In the genomic region with DNA sequence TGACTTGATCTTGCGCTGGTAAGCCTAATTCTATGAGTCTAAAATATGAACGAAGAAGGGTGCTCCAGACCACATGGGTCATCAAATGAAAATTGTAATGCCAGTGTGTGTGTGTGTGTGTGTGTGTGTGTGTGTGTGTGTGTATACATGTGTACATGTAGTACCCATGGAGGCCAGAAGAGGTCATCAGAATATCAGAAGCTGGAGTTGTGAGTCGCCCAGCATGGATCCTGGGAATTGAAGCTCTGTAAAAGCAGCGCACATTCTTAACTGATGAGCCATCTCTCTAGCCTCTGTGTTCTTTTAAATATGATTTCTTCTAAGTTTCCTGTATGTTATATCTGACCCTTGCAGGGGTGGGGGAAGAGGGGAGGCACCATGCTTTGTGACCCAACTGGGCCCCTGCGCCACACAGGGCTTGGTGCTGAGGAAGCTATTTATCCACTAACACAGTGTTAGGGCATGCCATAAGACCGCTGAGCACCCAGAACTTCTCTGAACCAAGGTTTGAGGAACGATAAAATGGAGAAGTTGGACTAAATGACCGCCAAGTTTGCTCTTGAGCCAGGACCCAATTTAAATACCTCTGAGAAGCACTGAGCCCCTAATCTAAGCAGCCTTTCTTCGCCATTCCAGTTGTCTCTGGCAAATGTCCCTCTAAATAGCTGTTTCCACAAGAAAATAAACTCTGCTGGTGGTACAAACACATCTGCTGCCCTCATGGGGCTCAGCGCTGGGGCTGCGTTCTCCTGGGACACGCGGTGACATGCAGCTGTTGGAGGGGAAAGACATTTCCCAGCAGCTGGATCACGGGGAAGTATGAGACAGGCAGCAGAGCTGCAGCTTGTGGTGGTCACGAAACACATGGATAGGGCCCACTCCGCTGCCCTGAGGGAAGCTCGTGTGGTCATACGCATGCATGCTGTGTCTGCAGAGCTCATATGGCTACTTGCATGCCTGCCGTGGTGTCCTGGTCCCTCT, we compare ENCODE assay signal across 11 mouse cellular contexts. TPM values are rescaled to one million over a fixed set of nuclear protein-coding genes. Genes with fewer than 3 reads are reported as not detected.
DNase-seq lines count a peak whose midpoint lies in the region; ATAC-seq lines count a peak whose summit lies in the region.
"Had no signal": no experiment of that assay in that cellular context is flagged by ENCODE, and none has a peak within 500 bp of the region (broad histone marks: within the 10 kb centered on the region; RNA-seq: fewer than 3 reads in every experiment).

No protein-coding gene starts in this region.

- no peak overlapping the region for H3K9ac ChIP-seq in lung, embryonic 15.5 days
- H3K9ac ChIP-seq in embryonic facial prominence, embryonic 11.5 days (replicated peaks; ENCODE audit: low read length) = no peak overlapping the region
- no peak overlapping the region for H3K9ac ChIP-seq in limb, embryonic 15.5 days
- H3K9ac ChIP-seq: midbrain, embryonic 12.5 days had no signal

- H3K4me2 ChIP-seq in lung, embryonic 15.5 days = no peak overlapping the region
- no peak overlapping the region for H3K4me2 ChIP-seq in embryonic facial prominence, embryonic 11.5 days (ENCODE audit: low read depth, low read length)
- H3K4me2 ChIP-seq in limb, embryonic 15.5 days = no peak overlapping the region
- H3K4me2 ChIP-seq: midbrain, embryonic 12.5 days had no signal

- no peak overlapping the region for H3K27ac ChIP-seq in lung, embryonic 15.5 days
- H3K27ac ChIP-seq in embryonic facial prominence, embryonic 11.5 days (replicated peaks; ENCODE audit: low read depth, low read length) = no peak overlapping the region
- peak overlapping the region; percentile 47; the same call in 1 of the 2 replicates for H3K27ac ChIP-seq in limb, embryonic 15.5 days
- H3K27ac ChIP-seq: midbrain, embryonic 12.5 days had no signal

- DNase-seq in embryo, embryonic 10.5 days (ENCODE audit: low spot score) = peak; percentile 36
- no peak for DNase-seq in embryo, embryonic 9.5 days (ENCODE audit: extremely low spot score)
- no peak for DNase-seq in lung, postnatal 36 days
- DNase-seq in embryonic facial prominence, embryonic 11.5 days (ENCODE audit: low spot score) = peak; percentile 40
- DNase-seq in yolk sac, embryonic 10.5 days (ENCODE audit: low spot score) = no peak
- DNase-seq in frontal cortex, postnatal 10 days (ENCODE audit: low spot score in 2 of 2) = no peak
- DNase-seq: kidney, adult 2 months had no signal

- H3K27me3 ChIP-seq in lung, embryonic 15.5 days = no peaks in the 10 kb centered on the region
- no peaks in the 10 kb centered on the region for H3K27me3 ChIP-seq in embryonic facial prominence, embryonic 11.5 days (ENCODE audit: control insufficient read depth, insufficient read depth, low read length)
- no peaks in the 10 kb centered on the region for H3K27me3 ChIP-seq in limb, embryonic 15.5 days
- H3K27me3 ChIP-seq: midbrain, embryonic 12.5 days had no signal

- peaks cover 6% of the 10 kb centered on the region for H3K4me1 ChIP-seq in lung, embryonic 15.5 days
- no peaks in the 10 kb centered on the region for H3K4me1 ChIP-seq in embryonic facial prominence, embryonic 11.5 days (ENCODE audit: control insufficient read depth, insufficient read depth, low read length)
- H3K4me1 ChIP-seq in limb, embryonic 15.5 days = peaks cover 16% of the 10 kb centered on the region

- H3K4me3 ChIP-seq in lung, embryonic 15.5 days = no peak overlapping the region
- H3K4me3 ChIP-seq in embryonic facial prominence, embryonic 11.5 days (ENCODE audit: low read depth, low read length) = no peak overlapping the region
- H3K4me3 ChIP-seq in limb, embryonic 15.5 days = no peak overlapping the region
- H3K4me3 ChIP-seq: midbrain, embryonic 12.5 days had no signal

- peak; percentile 21; the same call in 1 of the 2 replicates for ATAC-seq in lung, embryonic 15.5 days (ENCODE audit: borderline replicate concordance, extremely low read depth, low FRiP score, low TSS enrichment)
- ATAC-seq in embryonic facial prominence, embryonic 11.5 days (replicated peaks; ENCODE audit: insufficient number of reproducible peaks, low FRiP score, low TSS enrichment, low read depth) = no peak
- 0 out of 2 replicates have a peak, but pooled peaks have one; percentile 52 for ATAC-seq in limb, embryonic 15.5 days (ENCODE audit: insufficient number of reproducible peaks, low FRiP score, low TSS enrichment, low read depth)
- ATAC-seq: activated CD4-positive, CD25-positive, alpha-beta regulatory T cell, adult 4 months had no signal

- H3K9me3 ChIP-seq in lung, embryonic 15.5 days = no peaks in the 10 kb centered on the region
- no peaks in the 10 kb centered on the region; the same call in 1 of the 2 replicates for H3K9me3 ChIP-seq in embryonic facial prominence, embryonic 11.5 days (replicated peaks; ENCODE audit: control insufficient read depth, low read length)
- no peaks in the 10 kb centered on the region for H3K9me3 ChIP-seq in limb, embryonic 15.5 days
- H3K9me3 ChIP-seq: midbrain, embryonic 12.5 days had no signal

- no peaks in the 10 kb centered on the region for H3K36me3 ChIP-seq in lung, embryonic 15.5 days
- no peaks in the 10 kb centered on the region for H3K36me3 ChIP-seq in embryonic facial prominence, embryonic 11.5 days (replicated peaks; ENCODE audit: control insufficient read depth, insufficient read depth, low read depth, low read length)
- H3K36me3 ChIP-seq in limb, embryonic 15.5 days = no peaks in the 10 kb centered on the region
- H3K36me3 ChIP-seq: midbrain, embryonic 12.5 days had no signal

- 67% methylated on average over 19 of the region's 19 CpGs for WGBS in lung, embryonic 15.5 days
- WGBS in embryonic facial prominence, embryonic 11.5 days = 80% methylated on average over 19 of the region's 19 CpGs
- WGBS in limb, embryonic 15.5 days = 72% methylated on average over 19 of the region's 19 CpGs

RNA-seq across cellular contexts. Expression of gene Otos, which starts 59.6 kb away (rescaled TPM):
- 0.31 TPM in 1 of 2 replicates, not detected in the other for polyA plus RNA-seq in lung, embryonic 15.5 days (2015; fragmentation: Nextera tagmentation; extraction: Ambion mirVana)
- polyA plus RNA-seq in embryonic facial prominence, embryonic 11.5 days (2014; fragmentation: Nextera tagmentation; extraction: Ambion mirVana) = 0.25 TPM in 1 of 2 replicates, not detected in the other
- 0.12 TPM in 1 of 2 replicates, not detected in the other for polyA plus RNA-seq in limb, embryonic 15.5 days (2015; fragmentation: Nextera tagmentation; extraction: Ambion mirVana)
- polyA plus RNA-seq: midbrain, embryonic 12.5 days had no signal

Comparison
In these comparisons a context has a peak if more than half of its experiments do, and no peak if none do; other contexts are left out.
1. DNase-seq: peak in embryo, embryonic 10.5 days (single experiment) and embryonic facial prominence, embryonic 11.5 days (single experiment); none in embryo, embryonic 9.5 days (single experiment), lung, postnatal 36 days (single experiment), yolk sac, embryonic 10.5 days (single experiment) and frontal cortex, postnatal 10 days (0 of 2).